Mouse (Mus musculus) heart, embryonic 14.5 days (tissue): ENCODE results near the gene Max. TPM values are rescaled to one million over a fixed set of nuclear protein-coding genes. Genes with fewer than 3 reads are reported as not detected.

ENCODE experiments used
- ATAC-seq: fragments of 200-750 bp; cut with Nextera tagmentation; 2 replicates; pipeline ENCODE4 v1.8.0; 2017; ENCODE audit warnings: low read depth, moderate TSS enrichment; ENCODE audit not compliant: insufficient number of reproducible peaks, insufficient read depth, low FRiP score
- H3K27ac ChIP-seq, 2 experiments: fragments of 200-500 bp in 1 of 2; fragments of 300-500 bp in 1 of 2; sonication (generic) in 1 of 2; replicated peaks in 1 of 2; 2 replicates each; pipeline ENCODE4 v1.5.1; 2012 to 2014; ENCODE audit warnings: low read depth in 2 of 2, low read length in 2 of 2, control low read depth in 1 of 2, mild to moderate bottlenecking in 1 of 2, mixed read lengths in 1 of 2; ENCODE audit not compliant: control insufficient read depth in 1 of 2, insufficient read depth in 1 of 2
- H3K27me3 ChIP-seq: fragments of 300-500 bp; sonication (generic); 2 replicates; pipeline ENCODE4 v1.6.1; 2014; ENCODE audit warnings: mild to moderate bottlenecking, low read length, control low read depth; ENCODE audit not compliant: control insufficient read depth, insufficient read depth
- H3K36me3 ChIP-seq: fragments of 300-500 bp; sonication (generic); 2 replicates; pipeline ENCODE4 v1.6.1; 2014; ENCODE audit warnings: mild to moderate bottlenecking, control low read depth, low read length, mixed read lengths; ENCODE audit not compliant: control insufficient read depth, insufficient read depth
- H3K4me1 ChIP-seq, 2 experiments: fragments of 200-500 bp in 1 of 2; fragments of 300-500 bp in 1 of 2; sonication (generic) in 1 of 2; 2 replicates each; pipeline ENCODE4 v1.6.1; 2012 to 2014; ENCODE audit warnings: low read length in 2 of 2, control low read depth in 1 of 2, mixed read lengths in 1 of 2; ENCODE audit not compliant: control insufficient read depth in 2 of 2, insufficient read depth in 2 of 2
- H3K4me2 ChIP-seq: fragments of 300-500 bp; sonication (generic); 2 replicates; pipeline ENCODE4 v1.6.1; 2014; ENCODE audit warnings: mild to moderate bottlenecking, low read length
- H3K4me3 ChIP-seq, 2 experiments: fragments of 200-500 bp in 1 of 2; fragments of 300-500 bp in 1 of 2; sonication (generic) in 1 of 2; 2 replicates each; pipeline ENCODE4 v1.5.1; 2012 to 2014; ENCODE audit warnings: low read length in 2 of 2, mild to moderate bottlenecking in 2 of 2, control low read depth in 1 of 2, low read depth in 1 of 2, moderate library complexity in 1 of 2; ENCODE audit not compliant: control insufficient read depth in 1 of 2, insufficient read depth in 1 of 2
- H3K9ac ChIP-seq: fragments of 300-500 bp; sonication (generic); 2 replicates; pipeline ENCODE4 v1.6.1; 2014; ENCODE audit warnings: mild to moderate bottlenecking, low read length
- H3K9me3 ChIP-seq: fragments of 300-500 bp; sonication (generic); 2 replicates; pipeline ENCODE4 v1.6.1; 2016; ENCODE audit warnings: low read length, control low read depth; ENCODE audit not compliant: control insufficient read depth
- WGBS: fragments of 180-500 bp; shearing (Covaris S2); extraction: QIAGEN DNeasy Blood & Tissue Kit; methylation state at CpG from one replicate; pipeline ENCODE4 v1.1.7; 2014; 5-methylcytosine and 5-hydroxymethylcytosine counted together
- polyA plus RNA-seq: library from polyadenylated mRNA; unstranded; fragments of >200 nt; fragmentation: Nextera tagmentation; extraction: Ambion mirVana; gene quantifications from 2 replicates; pipeline ENCODE4 v1.2.1, GENCODE M21; 2014

Gene Max
- polyA plus RNA-seq, 1 experiment from 2014 or later: 21.7 TPM

DNA sequence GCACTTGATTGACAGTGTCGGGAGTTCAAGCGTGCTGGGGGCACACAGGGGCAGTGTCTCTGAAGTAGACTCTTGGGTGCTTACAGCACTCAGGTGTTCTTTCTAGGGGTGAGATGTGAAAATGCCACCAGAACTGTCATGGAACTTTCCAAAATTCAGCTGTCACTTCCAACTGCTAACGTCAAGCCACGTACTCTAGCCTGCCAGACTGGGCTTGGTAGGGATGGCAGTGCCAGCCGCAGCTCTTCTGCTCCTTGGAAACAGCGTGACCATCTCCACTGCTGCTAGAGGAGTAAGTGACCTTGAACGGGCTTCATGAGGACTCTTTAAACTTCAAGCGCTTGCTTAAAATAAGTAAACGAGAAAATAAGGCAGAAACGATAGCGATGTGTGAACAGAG, 10.2 kb upstream of the Max start:
- no peaks in the 10 kb centered on the region for H3K36me3 ChIP-seq
- ATAC-seq: no peak
- no peak overlapping the region for H3K27ac ChIP-seq
- H3K4me1 ChIP-seq: peaks cover 0 to 7% of the 10 kb centered on the region in 2 experiments; a peak in 2 of 4 replicates
- H3K27me3 ChIP-seq: no peaks in the 10 kb centered on the region
- H3K4me2 ChIP-seq: 0 out of 2 replicates have a peak overlapping the region, but pooled peaks have one; percentile 8
- no peak overlapping the region for H3K4me3 ChIP-seq
- WGBS: 65% methylated on average over 11 of the region's 11 CpGs
- no peak overlapping the region for H3K9ac ChIP-seq
- no peaks in the 10 kb centered on the region for H3K9me3 ChIP-seq

DNA sequence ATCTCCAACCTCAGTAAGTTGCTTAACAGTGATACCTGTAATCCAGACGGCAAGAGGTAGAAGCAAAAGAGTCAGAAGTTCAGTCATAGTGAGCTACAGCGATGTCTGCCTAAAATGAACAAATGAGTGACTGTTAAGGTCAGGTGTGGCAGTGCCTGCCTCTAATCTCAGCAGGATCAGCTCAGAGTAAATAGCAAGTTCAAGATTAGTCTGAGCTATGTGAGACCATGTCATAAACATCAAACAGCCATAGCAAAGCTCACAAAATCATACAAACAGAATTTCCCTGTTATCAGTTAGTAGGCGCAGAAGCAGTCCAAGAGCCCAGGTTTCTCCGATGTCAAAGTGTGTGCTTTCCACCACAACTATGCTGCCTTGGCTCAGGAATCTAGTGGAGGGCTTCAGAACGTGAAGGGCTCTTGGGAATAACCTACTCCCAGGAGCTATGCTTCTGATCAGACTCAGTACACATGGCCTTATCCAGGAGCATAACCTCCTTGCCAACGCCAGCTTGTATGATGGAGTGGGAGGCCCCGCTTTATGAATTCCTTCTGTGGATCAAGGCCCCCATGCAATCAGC, 9.7 kb upstream of the Max start:
- WGBS: 77% methylated on average over 7 of the region's 7 CpGs
- ATAC-seq: no peak

DNA sequence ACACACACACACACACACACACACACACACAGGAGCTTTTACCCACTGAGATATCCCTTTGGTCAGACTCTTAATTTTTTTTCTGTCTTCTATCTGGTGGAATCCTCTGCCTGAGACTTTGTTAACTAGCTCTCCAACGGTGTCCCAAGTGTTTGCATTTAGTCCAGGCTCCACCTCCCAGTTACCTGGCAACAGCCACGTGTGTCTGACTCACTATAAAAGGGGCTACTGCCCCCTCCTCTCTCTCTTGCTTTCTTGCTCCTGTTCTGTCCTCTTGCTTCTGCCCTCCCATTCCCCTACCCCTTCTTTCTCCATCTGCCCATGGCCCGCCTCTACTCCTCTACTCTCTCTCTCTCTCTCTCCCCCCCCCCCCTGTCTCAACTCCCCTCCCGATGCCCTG, 3.9 kb upstream of the Max start:
- Histone ChIP-seq H3K4me1 (peaks cover under 1 to 6% of the 10 kb centered on the region in 2 experiments; a peak in 3 of 4 replicates), H3K4me3 (no peak overlapping the region), H3K9ac (no peak overlapping the region), H3K9me3 (no peaks in the 10 kb centered on the region), H3K36me3 (no peaks in the 10 kb centered on the region), H3K4me2 (no peak overlapping the region), H3K27me3 (no peaks in the 10 kb centered on the region), H3K27ac (no peak overlapping the region)
- 12% methylated on average over 4 of the region's 4 CpGs for WGBS
- ATAC-seq: no peak

More for the DNA sequence above, 9.7 kb upstream of the Max start:
- Histone ChIP-seq H3K27me3 (no peaks in the 10 kb centered on the region), H3K27ac (no peak overlapping the region), H3K4me2 (no peak overlapping the region), H3K9ac (no peak overlapping the region), H3K36me3 (no peaks in the 10 kb centered on the region), H3K4me3 (no peak overlapping the region), H3K9me3 (no peaks in the 10 kb centered on the region), H3K4me1 (peaks cover 0 to 7% of the 10 kb centered on the region in 2 experiments; a peak in 2 of 4 replicates)

- H3K27me3 ChIP-seq: no peaks in the 10 kb centered on the region
- H3K36me3 ChIP-seq: peaks cover 3% of the 10 kb centered on the region; the same call in 1 of the 2 replicates
- H3K4me1 ChIP-seq: peaks cover 2 to 12% of the 10 kb centered on the region in 2 experiments; a peak in 3 of 4 replicates
- 33% methylated on average over 5 of the region's 5 CpGs for WGBS
- H3K4me3 ChIP-seq: no peak overlapping the region
- H3K9me3 ChIP-seq: no peaks in the 10 kb centered on the region
- H3K27ac ChIP-seq: no peak overlapping the region
- no peak overlapping the region for H3K4me2 ChIP-seq
- ATAC-seq: no peak
- no peak overlapping the region for H3K9ac ChIP-seq
These were observed 3.1 kb upstream of the Max start for GRCm38 (mm10) chr12:76965089-76965488.

DNA sequence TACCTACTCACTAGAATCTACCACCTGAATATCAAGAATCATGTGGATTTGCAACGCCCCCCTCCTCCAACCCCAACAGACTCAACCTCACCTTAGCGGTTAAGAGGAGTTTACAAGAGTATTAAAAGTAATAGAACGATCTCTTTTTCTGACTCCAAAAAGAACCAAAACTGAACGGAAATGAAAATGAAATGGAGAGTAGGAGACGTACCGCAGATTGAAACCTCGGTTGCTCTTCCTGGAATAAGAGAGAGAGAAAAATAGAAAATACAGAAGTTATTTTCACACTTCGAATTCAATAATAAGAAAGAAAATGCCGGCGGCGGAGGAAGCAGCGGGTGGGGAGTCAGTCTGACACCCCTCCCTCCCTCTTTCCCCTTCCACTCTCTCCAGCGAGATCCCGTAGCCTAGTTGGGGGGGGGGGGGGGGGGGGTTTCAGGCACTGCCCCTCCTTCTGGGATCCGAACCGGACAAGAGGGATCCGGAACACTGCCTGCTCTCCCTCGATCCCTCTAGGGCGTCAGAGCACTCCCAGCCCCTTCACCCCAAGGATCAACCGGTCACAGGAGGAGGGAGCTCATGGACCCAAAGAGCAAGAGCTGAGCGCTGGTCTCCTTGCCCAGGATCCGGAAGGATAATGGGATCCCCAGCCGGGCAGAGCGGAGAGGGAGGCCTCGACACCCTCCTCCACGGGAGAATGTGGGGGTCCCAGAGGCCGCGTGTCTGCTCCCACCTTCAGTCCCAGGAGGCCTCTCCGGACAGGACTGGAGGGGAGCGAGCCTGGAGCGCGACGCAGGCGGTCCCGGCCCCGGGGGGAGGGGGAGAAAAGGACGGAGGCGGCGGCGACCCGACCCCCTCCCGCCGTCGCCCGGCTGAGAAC, 709 bp downstream of the Max start:
- no peaks in the 10 kb centered on the region for H3K9me3 ChIP-seq
- H3K4me2 ChIP-seq: peak overlapping the region; percentile 71
- H3K9ac ChIP-seq: peak overlapping the region; percentile 81
- ATAC-seq: peak; percentile 2; the same call in 1 of the 2 replicates
- H3K27ac ChIP-seq: peak overlapping the region; percentile 21 to 62
- WGBS: 3% methylated on average over 42 of the region's 45 CpGs
- peak overlapping the region; percentile 95 to 96 for H3K4me3 ChIP-seq
- no peaks in the 10 kb centered on the region for H3K27me3 ChIP-seq
- peaks cover 2 to 12% of the 10 kb centered on the region in 2 experiments; a peak in 3 of 4 replicates for H3K4me1 ChIP-seq
- peaks cover 21% of the 10 kb centered on the region for H3K36me3 ChIP-seq

DNA sequence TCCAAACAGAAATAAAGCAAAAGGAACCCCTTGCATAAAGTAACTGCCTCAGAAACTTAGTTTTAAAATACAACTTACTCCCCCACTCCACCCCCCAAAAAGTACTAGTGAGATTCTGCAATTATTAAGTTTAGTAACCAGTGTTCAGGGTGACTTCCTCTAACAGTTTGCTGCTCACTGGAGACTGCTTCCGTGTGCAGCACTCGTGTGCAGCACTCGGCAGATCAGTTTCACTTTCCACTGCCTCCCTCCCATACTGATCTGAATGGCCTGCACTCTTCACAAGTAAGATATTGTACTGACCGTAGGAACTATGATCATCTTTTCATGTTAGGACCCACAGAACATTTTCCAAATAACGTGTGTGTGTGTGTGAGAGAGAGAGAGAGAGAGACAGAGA, 4.3 kb downstream of the Max start:
- H3K27ac ChIP-seq: no peak overlapping the region
- no peak overlapping the region for H3K9ac ChIP-seq
- H3K4me1 ChIP-seq: peaks cover 2 to 14% of the 10 kb centered on the region in 2 experiments; a peak in 3 of 4 replicates
- no peak for ATAC-seq
- WGBS: 78% methylated on average over 5 of the region's 5 CpGs
- H3K9me3 ChIP-seq: no peaks in the 10 kb centered on the region
- no peak overlapping the region for H3K4me3 ChIP-seq
- no peaks in the 10 kb centered on the region for H3K27me3 ChIP-seq
- no peak overlapping the region for H3K4me2 ChIP-seq
- H3K36me3 ChIP-seq: peaks cover 53% of the 10 kb centered on the region

- no peak for ATAC-seq
- Histone ChIP-seq H3K9me3 (no peaks in the 10 kb centered on the region), H3K27ac (no peak overlapping the region), H3K9ac (no peak overlapping the region), H3K4me3 (no peak overlapping the region), H3K4me1 (peaks cover 0 to 5% of the 10 kb centered on the region in 2 experiments; a peak in 2 of 4 replicates), H3K4me2 (no peak overlapping the region), H3K27me3 (no peaks in the 10 kb centered on the region), H3K36me3 (peaks cover 76% of the 10 kb centered on the region)
- 64% methylated on average over 10 of the region's 10 CpGs for WGBS
These were observed 7.1 kb downstream of the Max start for GRCm38 (mm10) chr12:76954698-76955423.
